Mouse (Mus musculus) lung, adult 2 months (tissue): Measurements from ENCODE around the gene Psmc3.

Experiments used
- CTCF ChIP-seq: fragments of 200-500 bp; IDR thresholded peaks from 2 replicates; pipeline ENCODE4 v1.5.1; 2011; ENCODE audit warnings: mild to moderate bottlenecking, low read length, control low read depth; ENCODE audit not compliant: insufficient read depth
- POLR2A ChIP-seq: fragments of 200-500 bp; IDR thresholded peaks from 2 replicates; pipeline ENCODE4 v1.6.1; 2011; ENCODE audit warnings: low read depth, mild to moderate bottlenecking, control low read depth, low read length, borderline replicate concordance; ENCODE audit errors: extremely low read depth

DNA sequence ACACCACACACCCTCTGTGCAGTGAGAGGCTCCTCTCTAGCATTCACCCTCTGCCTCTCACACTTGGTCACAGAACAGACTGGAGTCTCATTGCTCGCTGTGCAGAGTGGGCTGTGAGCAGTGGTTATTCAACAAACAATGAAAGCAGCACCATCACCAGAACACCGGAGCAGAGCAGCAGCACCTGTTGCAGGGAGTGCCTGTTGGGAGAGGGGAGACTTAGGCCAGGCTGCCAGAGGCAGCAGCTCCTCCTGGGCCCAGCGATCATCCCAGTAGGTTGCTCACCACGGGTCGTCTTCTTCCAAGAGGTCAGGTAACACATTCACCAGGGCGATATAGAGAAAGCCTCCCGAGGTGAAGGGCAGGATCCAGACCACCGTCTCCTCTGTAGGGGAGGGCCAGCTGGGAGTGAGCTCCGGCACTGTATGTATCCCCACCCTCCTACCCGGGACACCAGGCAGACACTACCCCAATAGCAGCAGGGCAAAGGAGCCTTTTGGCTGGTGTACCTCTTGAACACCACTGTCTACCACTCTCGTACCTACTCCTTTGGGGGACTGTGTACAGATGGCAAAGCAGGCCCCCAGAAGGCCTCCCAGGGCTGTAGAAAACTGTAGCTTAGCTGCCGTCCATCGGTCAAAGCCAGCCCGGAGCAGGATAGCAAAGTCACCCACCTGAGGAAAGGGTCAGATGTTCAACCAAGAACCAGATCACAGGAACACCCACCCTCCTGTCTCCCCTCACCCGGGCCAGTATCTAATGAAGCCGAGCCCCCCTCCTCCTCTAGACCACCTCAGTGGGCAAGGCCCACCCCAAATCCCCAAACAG lies 9.2 kb downstream of the Psmc3 start:
- no peak for TF ChIP-seq POLR2A
- TF ChIP-seq CTCF = no peak
